Mouse (Mus musculus) E14TG2a.4 (cell line): ENCODE measurements around the gene Crb2.

Experiments
- CTCF ChIP-seq: conservative IDR thresholded peaks from 2 replicates; pipeline ENCODE4 v1.5.1; 2014; ENCODE audit warnings: low read length
- NANOG ChIP-seq: IDR thresholded peaks from 2 replicates; pipeline ENCODE4 v1.6.1; 2014; ENCODE audit warnings: borderline replicate concordance, low read length, mixed read lengths
- POU5F1 ChIP-seq: IDR thresholded peaks from 2 replicates; pipeline ENCODE4 v1.6.1; 2014; ENCODE audit warnings: low read length, borderline replicate concordance

DNA sequence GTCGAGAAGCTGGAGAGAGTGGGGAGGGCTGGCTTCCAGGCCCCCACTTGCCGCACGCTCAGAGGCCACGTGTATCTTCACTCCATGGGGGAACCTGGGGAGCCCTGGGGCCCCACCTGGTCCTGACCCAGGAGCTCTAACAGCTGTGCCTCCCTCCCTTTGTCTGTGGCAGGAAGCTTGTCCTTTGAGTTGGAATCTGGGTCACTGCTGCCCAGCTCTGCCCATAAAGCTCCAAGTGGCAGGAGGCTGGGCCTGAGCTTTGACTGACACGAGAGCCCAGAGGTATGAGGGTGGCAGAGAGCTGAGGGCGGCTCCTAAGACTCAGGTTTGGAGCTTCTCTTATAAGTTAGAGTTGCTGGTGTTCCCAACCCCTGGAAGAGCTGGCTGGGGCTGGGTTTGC is 23.1 kb downstream of the Crb2 start:
- TF ChIP-seq CTCF (no peak), NANOG (no peak), POU5F1 (no peak)
